Mouse (Mus musculus) forebrain, embryonic 16.5 days (tissue): ENCODE measurements around the gene Rasal2. TPM values are rescaled to one million over a fixed set of nuclear protein-coding genes. Genes with fewer than 3 reads are reported as not detected.

Source experiments
- ATAC-seq: fragments of 200-750 bp; cut with Nextera tagmentation; 2 replicates; pipeline ENCODE4 v1.8.0; 2017; ENCODE audit warnings: mild to moderate bottlenecking, moderate library complexity
- H3K27ac ChIP-seq: fragments of 300-500 bp; sonication (generic); 2 replicates; pipeline ENCODE4 v1.5.1; 2014; ENCODE audit warnings: low read length, control low read depth
- H3K27me3 ChIP-seq: fragments of 300-500 bp; sonication (generic); replicated peaks from 2 replicates; pipeline ENCODE4 v1.6.1; 2014; ENCODE audit warnings: low read length; ENCODE audit not compliant: control insufficient read depth, insufficient read depth
- H3K36me3 ChIP-seq: fragments of 300-500 bp; sonication (generic); 2 replicates; pipeline ENCODE4 v1.6.1; 2014; ENCODE audit not compliant: control insufficient read depth, insufficient read depth
- H3K4me1 ChIP-seq: fragments of 300-500 bp; sonication (generic); replicated peaks from 2 replicates; pipeline ENCODE4 v1.6.1; 2014; ENCODE audit warnings: low read length; ENCODE audit not compliant: control insufficient read depth, insufficient read depth
- H3K4me2 ChIP-seq: fragments of 300-500 bp; sonication (generic); 2 replicates; pipeline ENCODE4 v1.6.1; 2014; ENCODE audit warnings: mild to moderate bottlenecking, low read length, control low read depth
- H3K4me3 ChIP-seq: fragments of 300-500 bp; sonication (generic); replicated peaks from 2 replicates; pipeline ENCODE4 v1.5.1; 2014; ENCODE audit warnings: mild to moderate bottlenecking, low read length, control low read depth
- H3K9ac ChIP-seq: fragments of 300-500 bp; sonication (generic); replicated peaks from 2 replicates; pipeline ENCODE4 v1.6.1; 2014; ENCODE audit warnings: low read depth, low read length, control low read depth
- H3K9me3 ChIP-seq: fragments of 300-500 bp; sonication (generic); 2 replicates; pipeline ENCODE4 v1.6.1; 2016; ENCODE audit warnings: low read length; ENCODE audit not compliant: control insufficient read depth
- WGBS: fragments of 180-500 bp; shearing (Covaris S2); extraction: QIAGEN DNeasy Blood & Tissue Kit; methylation state at CpG from one replicate; pipeline ENCODE4 v1.1.7; 2014; 5-methylcytosine and 5-hydroxymethylcytosine counted together
- polyA plus RNA-seq: library from polyadenylated mRNA; unstranded; fragments of >200 nt; fragmentation: Nextera tagmentation; extraction: Ambion mirVana; gene quantifications from 2 replicates; pipeline ENCODE4 v1.2.1, GENCODE M21; 2015

Gene Rasal2
- polyA plus RNA-seq, 1 experiment from 2014 or later = 37.6 TPM

DNA sequence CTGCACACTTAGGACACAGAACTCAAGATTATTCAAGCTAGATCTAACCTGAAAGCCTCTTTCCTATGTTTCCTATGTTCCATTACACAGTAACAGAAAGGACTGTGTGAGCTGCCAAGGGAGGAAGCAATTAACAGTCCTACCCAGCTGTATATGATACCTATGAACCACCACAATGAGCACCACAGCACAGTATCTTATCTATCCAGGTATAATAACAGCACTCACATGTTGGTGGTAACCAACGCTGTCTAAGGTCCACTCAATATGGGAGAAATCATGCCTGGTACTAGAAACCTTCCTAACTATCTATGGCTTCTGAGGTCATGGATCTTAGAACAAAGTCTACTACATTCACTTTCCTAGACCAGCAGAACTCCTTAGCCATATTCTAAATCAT lies 89.3 kb downstream of the Rasal2 start:
- no peak for ATAC-seq
- Histone ChIP-seq H3K36me3 (no peaks in the 10 kb centered on the region), H3K4me3 (no peak overlapping the region)

DNA sequence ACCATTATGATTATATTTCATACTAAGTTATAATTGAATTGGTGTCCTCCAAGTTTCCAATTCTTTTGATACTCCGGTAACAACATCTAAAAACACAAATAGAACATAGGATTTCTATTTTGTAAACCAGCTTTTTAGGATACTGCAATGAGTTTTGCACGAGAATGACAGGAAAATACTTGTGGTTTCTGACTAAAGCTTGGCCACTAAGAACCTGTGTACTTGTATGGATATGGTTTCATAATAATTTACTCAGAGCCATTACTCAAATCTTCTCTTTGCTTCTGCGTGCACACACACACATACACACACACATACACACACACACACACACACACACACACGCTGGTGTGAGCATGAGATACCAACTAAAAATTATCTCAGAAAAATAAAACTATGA lies 93.5 kb downstream of the Rasal2 start:
- Histone ChIP-seq H3K4me1 (0 out of 2 replicates have a peak, but pooled peaks cover 2% of the 10 kb centered on the region), H3K4me3 (no peak overlapping the region), H3K9me3 (no peaks in the 10 kb centered on the region), H3K4me2 (no peak overlapping the region), H3K36me3 (no peaks in the 10 kb centered on the region), H3K27me3 (no peaks in the 10 kb centered on the region), H3K27ac (no peak overlapping the region), H3K9ac (no peak overlapping the region)
- 94% methylated on average over 4 of the region's 4 CpGs for WGBS
- no peak for ATAC-seq

More for the DNA sequence above, 89.3 kb downstream of the Rasal2 start:
- no peak overlapping the region for H3K4me2 ChIP-seq
- no peaks in the 10 kb centered on the region for H3K4me1 ChIP-seq
- no peaks in the 10 kb centered on the region for H3K9me3 ChIP-seq
- no peak overlapping the region for H3K27ac ChIP-seq
- no peak overlapping the region for H3K9ac ChIP-seq
- 97% methylated on average over 1 of the region's 1 CpGs for WGBS
- no peaks in the 10 kb centered on the region for H3K27me3 ChIP-seq

DNA sequence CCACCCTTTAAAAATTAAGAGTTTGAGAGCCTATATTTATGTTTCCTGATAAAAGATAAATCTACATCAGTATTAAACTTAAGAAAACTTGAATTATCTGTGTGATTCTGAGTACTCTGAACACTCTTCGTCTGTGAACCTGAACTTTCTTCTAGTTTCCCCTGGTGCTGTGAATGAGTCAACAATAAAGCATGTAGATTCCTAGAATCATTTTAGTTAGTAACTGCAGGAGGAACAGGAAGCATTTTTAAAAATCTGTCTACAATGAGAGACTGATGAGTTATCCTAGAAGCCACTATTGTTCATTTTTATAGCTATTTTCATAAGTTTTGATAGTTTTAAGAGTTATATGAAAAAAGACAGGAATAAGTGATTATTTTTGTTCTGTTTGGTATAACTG lies 111.1 kb downstream of the Rasal2 start:
- Histone ChIP-seq H3K4me1 (no peaks in the 10 kb centered on the region), H3K4me2 (no peak overlapping the region), H3K4me3 (no peak overlapping the region), H3K27me3 (no peaks in the 10 kb centered on the region), H3K9me3 (no peaks in the 10 kb centered on the region), H3K27ac (no peak overlapping the region), H3K36me3 (no peaks in the 10 kb centered on the region), H3K9ac (no peak overlapping the region)
- 90% methylated on average over 1 of the region's 1 CpGs for WGBS
- ATAC-seq = no peak

DNA sequence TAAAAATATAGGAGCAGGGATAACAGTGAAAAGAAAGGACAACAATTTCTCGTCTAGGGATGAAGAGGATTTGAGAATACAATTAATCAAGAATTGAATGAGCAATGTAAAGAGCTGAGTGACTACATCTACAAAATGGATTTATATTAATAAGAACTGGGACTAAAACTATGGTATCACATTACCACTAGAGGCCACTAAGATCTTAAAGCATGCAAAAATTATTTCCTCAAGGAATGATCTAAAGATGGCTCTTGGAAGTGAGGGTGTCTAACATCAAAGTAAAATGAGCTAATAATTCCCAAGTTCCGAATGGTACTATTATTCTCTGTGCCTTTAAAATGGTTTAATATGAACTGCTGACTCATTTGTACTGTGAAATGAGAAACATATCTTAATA lies 112.8 kb downstream of the Rasal2 start:
- H3K27ac ChIP-seq = no peak overlapping the region
- ATAC-seq = no peak
- no peaks in the 10 kb centered on the region for H3K4me1 ChIP-seq
- H3K4me3 ChIP-seq = no peak overlapping the region
- no peaks in the 10 kb centered on the region for H3K36me3 ChIP-seq
- H3K27me3 ChIP-seq = no peaks in the 10 kb centered on the region
- WGBS = 86% methylated on average over 2 of the region's 2 CpGs
- H3K4me2 ChIP-seq = no peak overlapping the region
- H3K9me3 ChIP-seq = no peaks in the 10 kb centered on the region
- H3K9ac ChIP-seq = no peak overlapping the region

DNA sequence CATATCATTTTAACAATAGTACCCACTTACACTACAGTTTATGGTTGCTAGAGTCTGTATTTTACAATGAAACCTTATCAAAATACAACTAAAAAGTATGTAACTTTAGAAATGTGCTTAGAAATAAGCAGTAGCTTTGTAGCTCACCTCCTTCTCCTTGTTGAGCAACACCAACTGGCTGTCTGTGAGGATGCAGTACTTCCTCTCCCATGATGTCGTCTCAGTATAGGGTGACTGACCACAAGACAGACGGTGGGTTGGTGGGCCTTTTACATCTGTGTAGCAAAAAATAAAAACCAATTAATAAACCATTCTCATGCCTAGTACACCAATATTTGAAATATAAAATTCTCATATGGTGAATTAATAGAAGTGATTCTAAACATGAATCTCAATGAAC lies 113.4 kb downstream of the Rasal2 start:
- H3K4me3 ChIP-seq = no peak overlapping the region
- H3K9ac ChIP-seq = no peak overlapping the region

DNA sequence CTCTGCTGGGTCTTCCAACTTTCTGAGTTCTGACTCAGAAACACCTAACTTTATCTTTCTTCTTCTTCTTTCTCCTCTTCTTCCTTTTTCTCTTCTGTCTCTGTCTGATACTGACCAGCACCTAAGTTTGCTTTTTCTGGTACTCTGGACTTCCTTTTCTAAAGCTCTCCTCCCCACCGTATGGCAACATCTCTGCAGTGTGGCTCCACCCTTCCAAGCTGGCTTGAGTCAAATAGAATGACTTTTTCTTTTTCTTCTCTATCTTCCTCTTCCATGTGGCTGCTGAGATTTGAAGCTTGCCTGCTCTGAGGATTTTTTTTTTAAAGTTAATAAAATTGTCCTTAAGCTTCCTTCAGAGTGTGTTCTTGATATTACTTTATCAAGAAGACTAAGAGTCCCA lies 115.3 kb downstream of the Rasal2 start:
- H3K4me3 ChIP-seq = no peak overlapping the region
- H3K4me1 ChIP-seq = no peaks in the 10 kb centered on the region
- WGBS = 97% methylated on average over 1 of the region's 1 CpGs
- no peaks in the 10 kb centered on the region for H3K27me3 ChIP-seq
- no peak overlapping the region for H3K4me2 ChIP-seq
- no peaks in the 10 kb centered on the region for H3K9me3 ChIP-seq
- ATAC-seq = no peak
- no peaks in the 10 kb centered on the region for H3K36me3 ChIP-seq
- no peak overlapping the region for H3K9ac ChIP-seq
- H3K27ac ChIP-seq = no peak overlapping the region

More for the DNA sequence above, 113.4 kb downstream of the Rasal2 start:
- Histone ChIP-seq H3K9me3 (no peaks in the 10 kb centered on the region), H3K27me3 (no peaks in the 10 kb centered on the region), H3K4me2 (no peak overlapping the region), H3K4me1 (no peaks in the 10 kb centered on the region), H3K36me3 (no peaks in the 10 kb centered on the region), H3K27ac (no peak overlapping the region)
- no peak for ATAC-seq
- 85% methylated on average over 2 of the region's 2 CpGs for WGBS

DNA sequence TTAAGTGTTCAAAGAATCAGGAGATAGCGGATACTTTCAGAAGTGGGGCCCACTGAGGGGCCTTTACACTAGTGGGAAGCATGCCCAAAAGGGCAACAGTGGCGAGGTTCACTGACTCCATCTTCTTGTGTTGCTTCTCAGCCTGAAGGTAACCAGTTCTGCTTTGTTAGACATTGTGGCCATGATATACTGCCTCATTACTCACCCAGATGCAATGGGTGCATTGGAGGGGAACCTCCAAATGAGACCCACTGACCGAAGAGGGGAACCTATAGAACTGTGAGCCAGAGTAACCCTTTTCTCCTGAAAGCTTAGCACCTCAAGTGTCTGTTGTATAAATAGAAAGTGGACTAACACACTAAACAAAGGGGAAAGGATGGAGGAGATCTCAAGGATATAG lies 116.5 kb downstream of the Rasal2 start:
- WGBS = 93% methylated on average over 3 of the region's 3 CpGs
- Histone ChIP-seq H3K27me3 (no peaks in the 10 kb centered on the region), H3K4me2 (no peak overlapping the region)

DNA sequence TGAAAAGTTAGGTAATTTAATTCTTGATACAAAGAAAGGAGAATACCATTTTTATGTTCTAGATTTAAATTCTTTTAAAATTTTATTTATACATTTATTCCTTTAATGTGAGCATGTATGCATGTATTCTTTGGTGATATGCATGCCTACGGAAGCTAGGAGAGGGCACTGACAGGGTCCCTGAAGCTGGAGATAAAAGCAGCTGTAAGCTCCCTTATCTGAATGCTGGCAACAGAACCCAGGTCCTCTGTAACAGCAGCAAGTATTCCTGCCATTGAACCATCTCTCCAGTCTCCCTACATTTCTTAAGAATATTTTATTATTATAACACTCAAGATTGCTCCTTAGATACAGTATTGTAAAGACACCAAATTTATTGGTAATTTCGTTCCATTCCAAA lies 122.2 kb downstream of the Rasal2 start:
- no peaks in the 10 kb centered on the region for H3K4me1 ChIP-seq
- no peaks in the 10 kb centered on the region for H3K27me3 ChIP-seq
- H3K4me3 ChIP-seq = no peak overlapping the region
- no peaks in the 10 kb centered on the region for H3K9me3 ChIP-seq
- 87% methylated on average over 2 of the region's 2 CpGs for WGBS
- H3K4me2 ChIP-seq = no peak overlapping the region
- H3K27ac ChIP-seq = no peak overlapping the region
- no peak overlapping the region for H3K9ac ChIP-seq
- no peak for ATAC-seq
- H3K36me3 ChIP-seq = no peaks in the 10 kb centered on the region

More for the DNA sequence above, 116.5 kb downstream of the Rasal2 start:
- no peak overlapping the region for H3K4me3 ChIP-seq
- no peak for ATAC-seq
- H3K4me1 ChIP-seq = no peaks in the 10 kb centered on the region
- no peaks in the 10 kb centered on the region for H3K36me3 ChIP-seq
- no peak overlapping the region for H3K9ac ChIP-seq
- no peak overlapping the region for H3K27ac ChIP-seq
- no peaks in the 10 kb centered on the region for H3K9me3 ChIP-seq

DNA sequence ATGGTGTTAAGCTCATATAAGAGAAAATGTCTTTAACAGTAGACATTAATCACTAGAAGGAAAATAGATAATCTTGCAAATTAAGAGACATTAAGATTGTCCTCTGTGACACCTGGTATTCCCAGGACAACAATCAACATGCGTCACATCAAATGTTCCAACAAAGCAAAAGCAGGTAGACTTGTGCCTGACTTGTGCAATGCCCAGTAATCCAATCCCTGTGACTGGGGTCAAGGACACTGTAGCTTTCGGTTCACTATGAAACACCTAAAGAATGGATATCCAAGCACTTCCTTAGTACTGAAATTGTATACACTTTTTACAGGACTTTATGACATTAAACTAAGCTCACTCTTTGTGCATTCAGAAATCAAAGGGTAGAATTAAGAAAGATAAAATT lies 123.1 kb downstream of the Rasal2 start:
- H3K27me3 ChIP-seq = no peaks in the 10 kb centered on the region
- no peaks in the 10 kb centered on the region for H3K36me3 ChIP-seq
- no peak overlapping the region for H3K4me3 ChIP-seq
- H3K9me3 ChIP-seq = no peaks in the 10 kb centered on the region
- WGBS = 91% methylated on average over 2 of the region's 2 CpGs
- H3K27ac ChIP-seq = no peak overlapping the region
- H3K4me1 ChIP-seq = no peaks in the 10 kb centered on the region
- no peak for ATAC-seq
- H3K9ac ChIP-seq = no peak overlapping the region
- H3K4me2 ChIP-seq = no peak overlapping the region

DNA sequence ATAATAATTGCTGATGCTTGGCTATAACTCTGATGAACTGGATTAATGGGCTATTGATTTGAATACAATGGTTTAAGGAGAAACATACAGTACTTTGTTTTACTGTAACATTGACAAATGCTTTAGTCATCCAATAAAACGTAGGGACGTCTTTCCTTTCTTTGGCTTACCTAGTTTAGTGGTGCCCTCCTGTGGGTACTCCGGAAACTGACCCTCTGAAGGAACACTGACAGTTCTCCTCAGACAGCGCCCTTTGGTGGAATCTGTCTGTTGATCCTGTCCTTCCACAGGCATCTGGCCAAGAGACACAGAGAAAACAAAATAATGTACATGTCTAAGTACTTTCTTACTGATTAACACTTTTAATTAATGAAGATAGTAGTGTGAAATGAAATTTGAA lies 125.8 kb downstream of the Rasal2 start:
- no peak for ATAC-seq
- Histone ChIP-seq H3K9me3 (no peaks in the 10 kb centered on the region), H3K27ac (no peak overlapping the region), H3K36me3 (no peaks in the 10 kb centered on the region), H3K9ac (no peak overlapping the region), H3K4me1 (peaks cover 5% of the 10 kb centered on the region), H3K27me3 (no peaks in the 10 kb centered on the region), H3K4me2 (no peak overlapping the region), H3K4me3 (no peak overlapping the region)
- 4% methylated on average over 4 of the region's 4 CpGs for WGBS
